Mouse (Mus musculus): Measurements from ENCODE around the gene Wnt5a. TPM values are rescaled to one million over a fixed set of nuclear protein-coding genes. Genes with fewer than 3 reads are reported as not detected.
A peak's percentile ranks its signal among the peaks of the same experiment; 100 is the strongest.

Gene Wnt5a
- polyA plus RNA-seq, 1 experiment from 2014 or later, result 22.8 TPM

GRCm38 (mm10) chr14:28507471-28507870, 2.9 kb downstream of the Wnt5a start:
- no peaks in the 10 kb centered on the region for H3K9me3 ChIP-seq (ENCODE audit: control insufficient read depth, low read length)
- no peaks in the 10 kb centered on the region for H3K36me3 ChIP-seq (ENCODE audit: control insufficient read depth, insufficient read depth, low read length)
- peak overlapping the region; percentile 82 for H3K9ac ChIP-seq (ENCODE audit: low read length)
- peaks cover 24% of the 10 kb centered on the region for H3K4me1 ChIP-seq (replicated peaks; ENCODE audit: control insufficient read depth, insufficient read depth, low read length)
- H3K4me3 ChIP-seq (ENCODE audit: low read length), result peak overlapping the region; percentile 66
- 0 out of 2 replicates have a peak overlapping the region, but pooled peaks have one; percentile 92 for H3K27ac ChIP-seq (ENCODE audit: low read length)
- H3K27me3 ChIP-seq (ENCODE audit: control insufficient read depth, insufficient read depth, low read depth, low read length), result peaks cover 45% of the 10 kb centered on the region
- ATAC-seq (ENCODE audit: low read depth), result no peak
- peak overlapping the region; percentile 71 for H3K4me2 ChIP-seq (ENCODE audit: low read depth, low read length)
- WGBS, result under 1% methylated on average over 18 of the region's 18 CpGs

- peaks cover 45% of the 10 kb centered on the region for H3K27me3 ChIP-seq (ENCODE audit: control insufficient read depth, insufficient read depth, low read depth, low read length)
- 23% methylated on average over 27 of the region's 27 CpGs for WGBS
- H3K9me3 ChIP-seq (ENCODE audit: control insufficient read depth, low read length), result no peaks in the 10 kb centered on the region
- H3K4me3 ChIP-seq (ENCODE audit: low read length), result peak overlapping the region; percentile 66
- peak overlapping the region; percentile 64 for H3K9ac ChIP-seq (ENCODE audit: low read length)
- H3K27ac ChIP-seq (ENCODE audit: low read length), result no peak overlapping the region
- no peaks in the 10 kb centered on the region for H3K36me3 ChIP-seq (ENCODE audit: control insufficient read depth, insufficient read depth, low read length)
- H3K4me2 ChIP-seq (ENCODE audit: low read depth, low read length), result peak overlapping the region; percentile 71
- no peak for ATAC-seq (ENCODE audit: low read depth)
- peaks cover 24% of the 10 kb centered on the region for H3K4me1 ChIP-seq (replicated peaks; ENCODE audit: control insufficient read depth, insufficient read depth, low read length)
Observed at GRCm38 (mm10) chr14:28508288-28509258, 4.0 kb downstream of the Wnt5a start.

- no peak for ATAC-seq (ENCODE audit: low read depth)
- H3K4me2 ChIP-seq (ENCODE audit: low read depth, low read length), result peak overlapping the region; percentile 71
- 4% methylated on average over 47 of the region's 47 CpGs for WGBS
- peaks cover 46% of the 10 kb centered on the region for H3K27me3 ChIP-seq (ENCODE audit: control insufficient read depth, insufficient read depth, low read depth, low read length)
- no peaks in the 10 kb centered on the region for H3K9me3 ChIP-seq (ENCODE audit: control insufficient read depth, low read length)
- H3K4me3 ChIP-seq (ENCODE audit: low read length), result peak overlapping the region; percentile 45
- H3K36me3 ChIP-seq (ENCODE audit: control insufficient read depth, insufficient read depth, low read length), result no peaks in the 10 kb centered on the region
- no peak overlapping the region for H3K27ac ChIP-seq (ENCODE audit: low read length)
- peak overlapping the region; percentile 64 for H3K9ac ChIP-seq (ENCODE audit: low read length)
- peaks cover 21% of the 10 kb centered on the region for H3K4me1 ChIP-seq (replicated peaks; ENCODE audit: control insufficient read depth, insufficient read depth, low read length)
Observed at GRCm38 (mm10) chr14:28509441-28510340, 5.1 kb downstream of the Wnt5a start.

- H3K4me2 ChIP-seq (ENCODE audit: low read depth, low read length), result peak overlapping the region; percentile 71
- H3K4me1 ChIP-seq (replicated peaks; ENCODE audit: control insufficient read depth, insufficient read depth, low read length), result peaks cover 21% of the 10 kb centered on the region
- H3K9ac ChIP-seq (ENCODE audit: low read length), result peak overlapping the region; percentile 54
- peaks cover 46% of the 10 kb centered on the region for H3K27me3 ChIP-seq (ENCODE audit: control insufficient read depth, insufficient read depth, low read depth, low read length)
- H3K9me3 ChIP-seq (ENCODE audit: control insufficient read depth, low read length), result no peaks in the 10 kb centered on the region
- H3K27ac ChIP-seq (ENCODE audit: low read length), result no peak overlapping the region
- no peak for ATAC-seq (ENCODE audit: low read depth)
- H3K36me3 ChIP-seq (ENCODE audit: control insufficient read depth, insufficient read depth, low read length), result no peaks in the 10 kb centered on the region
- peak overlapping the region; percentile 45 for H3K4me3 ChIP-seq (ENCODE audit: low read length)
- WGBS, result 8% methylated on average over 29 of the region's 29 CpGs
Observed at GRCm38 (mm10) chr14:28510341-28511028, 5.9 kb downstream of the Wnt5a start.

DNA sequence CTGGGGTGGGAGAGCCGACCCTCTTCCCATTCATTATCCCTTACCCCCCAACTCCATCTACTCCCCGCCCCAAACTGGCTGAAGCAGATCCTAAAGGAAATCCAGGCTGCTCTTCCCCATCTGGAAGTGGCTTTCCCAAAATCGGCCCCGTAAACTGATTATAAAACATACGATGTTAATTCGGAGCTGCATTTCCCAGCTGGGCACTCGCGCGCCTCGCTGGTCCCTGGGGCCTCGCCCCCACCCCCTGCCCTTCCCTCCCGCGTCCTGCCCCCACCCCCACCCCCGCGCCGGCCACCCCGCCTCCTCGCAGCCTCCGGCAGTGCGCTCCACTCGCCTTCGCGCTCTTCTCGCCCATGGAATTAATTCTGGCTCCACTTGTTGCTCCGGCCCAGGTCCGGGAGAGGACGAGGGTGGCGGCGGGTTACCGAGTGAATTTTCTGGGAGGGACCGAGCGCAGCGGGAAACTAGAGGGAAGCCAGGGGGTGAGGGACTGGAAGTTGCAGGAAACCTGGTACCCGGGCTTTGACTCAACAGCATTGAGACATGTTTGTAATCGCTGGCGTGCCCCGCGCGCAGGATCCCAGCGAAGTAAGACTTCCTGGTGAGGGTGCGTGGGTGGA, 6.6 kb downstream of the Wnt5a start:
- Histone ChIP-seq H3K9me3 (ENCODE audit: control insufficient read depth, low read length) (no peaks in the 10 kb centered on the region), H3K27ac (ENCODE audit: low read length) (no peak overlapping the region), H3K27me3 (ENCODE audit: control insufficient read depth, insufficient read depth, low read depth, low read length) (peaks cover 44% of the 10 kb centered on the region), H3K4me2 (ENCODE audit: low read depth, low read length) (peak overlapping the region; percentile 71), H3K36me3 (ENCODE audit: control insufficient read depth, insufficient read depth, low read length) (no peaks in the 10 kb centered on the region), H3K9ac (ENCODE audit: low read length) (peak overlapping the region; percentile 51), H3K4me3 (ENCODE audit: low read length) (peak overlapping the region; percentile 45), H3K4me1 (replicated peaks; ENCODE audit: control insufficient read depth, insufficient read depth, low read length) (peaks cover 21% of the 10 kb centered on the region)
- 2% methylated on average over 40 of the region's 41 CpGs for WGBS
- ATAC-seq (ENCODE audit: low read depth), result 0 out of 2 replicates have a peak, but pooled peaks have one; percentile 3

DNA sequence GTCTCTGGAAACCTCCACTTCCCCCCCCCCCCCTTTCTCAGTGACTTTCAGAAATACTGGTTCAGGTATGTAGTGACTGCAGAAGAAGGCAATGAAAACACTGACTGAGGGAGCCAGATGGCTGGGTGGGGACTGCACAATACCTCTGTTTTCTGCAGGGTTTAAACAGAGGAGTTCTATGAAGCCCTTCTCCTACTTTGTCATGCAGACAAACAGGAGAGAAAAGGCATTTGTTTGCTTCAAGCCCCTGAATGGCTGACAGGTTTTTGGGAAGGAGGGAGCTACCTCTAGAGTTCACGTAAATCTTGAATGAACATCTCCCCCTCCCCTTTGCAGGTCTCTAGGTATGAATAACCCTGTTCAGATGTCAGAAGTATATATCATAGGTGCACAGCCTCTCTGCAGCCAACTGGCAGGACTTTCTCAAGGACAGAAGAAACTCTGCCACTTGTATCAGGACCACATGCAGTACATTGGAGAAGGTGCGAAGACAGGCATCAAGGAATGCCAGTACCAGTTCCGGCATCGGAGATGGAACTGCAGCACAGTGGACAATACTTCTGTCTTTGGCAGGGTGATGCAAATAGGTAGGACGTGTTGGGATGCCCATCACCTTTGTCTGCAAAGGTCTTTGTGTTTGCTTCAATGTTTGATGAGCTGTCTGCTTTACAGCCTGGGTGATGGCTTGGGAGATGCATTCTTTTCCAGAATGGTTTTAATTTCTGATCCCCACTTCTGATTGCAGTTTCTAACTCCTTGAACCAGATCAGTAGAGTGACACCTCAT, 8.4 kb downstream of the Wnt5a start:
- no peak overlapping the region for H3K27ac ChIP-seq (ENCODE audit: low read length)

GRCm38 (mm10) chr14:28514171-28514570, 9.6 kb downstream of the Wnt5a start:
- Histone ChIP-seq H3K27ac (ENCODE audit: low read length) (no peak overlapping the region), H3K9me3 (ENCODE audit: control insufficient read depth, low read length) (no peaks in the 10 kb centered on the region), H3K36me3 (ENCODE audit: control insufficient read depth, insufficient read depth, low read length) (no peaks in the 10 kb centered on the region), H3K4me3 (ENCODE audit: low read length) (no peak overlapping the region), H3K4me2 (ENCODE audit: low read depth, low read length) (no peak overlapping the region), H3K9ac (ENCODE audit: low read length) (no peak overlapping the region), H3K4me1 (replicated peaks; ENCODE audit: control insufficient read depth, insufficient read depth, low read length) (peaks cover 21% of the 10 kb centered on the region), H3K27me3 (ENCODE audit: control insufficient read depth, insufficient read depth, low read depth, low read length) (peaks cover 22% of the 10 kb centered on the region)
- ATAC-seq (ENCODE audit: low read depth), result no peak
- WGBS, result 50% methylated on average over 2 of the region's 2 CpGs

More for the DNA sequence above, 8.4 kb downstream of the Wnt5a start:
- no peak overlapping the region for H3K9ac ChIP-seq (ENCODE audit: low read length)
- ATAC-seq (ENCODE audit: low read depth), result no peak
- no peaks in the 10 kb centered on the region for H3K36me3 ChIP-seq (ENCODE audit: control insufficient read depth, insufficient read depth, low read length)
- no peaks in the 10 kb centered on the region for H3K9me3 ChIP-seq (ENCODE audit: control insufficient read depth, low read length)
- H3K4me3 ChIP-seq (ENCODE audit: low read length), result no peak overlapping the region
- H3K4me2 ChIP-seq (ENCODE audit: low read depth, low read length), result no peak overlapping the region
- H3K4me1 ChIP-seq (replicated peaks; ENCODE audit: control insufficient read depth, insufficient read depth, low read length), result peaks cover 21% of the 10 kb centered on the region
- 89% methylated on average over 5 of the region's 5 CpGs for WGBS
- H3K27me3 ChIP-seq (ENCODE audit: control insufficient read depth, insufficient read depth, low read depth, low read length), result peaks cover 32% of the 10 kb centered on the region

DNA sequence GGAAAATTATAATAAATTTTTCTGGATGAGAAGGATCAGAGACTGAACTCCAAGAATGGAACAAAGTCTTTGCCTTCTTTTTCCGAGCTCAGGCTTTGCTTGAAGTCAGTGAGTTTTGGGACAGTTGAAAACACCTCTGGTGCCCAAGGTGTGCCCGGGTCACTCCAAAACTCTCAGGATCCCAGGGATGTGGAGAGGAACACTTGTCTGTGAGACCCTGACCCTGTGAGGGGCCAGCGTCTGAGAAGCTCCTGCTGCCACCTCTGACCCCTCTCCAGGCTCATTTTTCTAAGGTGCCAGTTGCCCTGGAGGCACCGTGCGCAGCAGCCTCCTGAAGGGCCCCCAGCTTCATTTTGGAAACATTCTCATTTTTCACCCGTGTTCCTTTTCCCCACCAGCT, 10.8 kb downstream of the Wnt5a start:
- Histone ChIP-seq H3K27me3 (ENCODE audit: control insufficient read depth, insufficient read depth, low read depth, low read length) (peaks cover 12% of the 10 kb centered on the region), H3K4me1 (replicated peaks; ENCODE audit: control insufficient read depth, insufficient read depth, low read length) (peaks cover 13% of the 10 kb centered on the region), H3K36me3 (ENCODE audit: control insufficient read depth, insufficient read depth, low read length) (no peaks in the 10 kb centered on the region; the same call in 1 of the 2 replicates), H3K9ac (ENCODE audit: low read length) (no peak overlapping the region), H3K9me3 (ENCODE audit: control insufficient read depth, low read length) (no peaks in the 10 kb centered on the region), H3K4me2 (ENCODE audit: low read depth, low read length) (no peak overlapping the region), H3K27ac (ENCODE audit: low read length) (no peak overlapping the region), H3K4me3 (ENCODE audit: low read length) (no peak overlapping the region)
- 64% methylated on average over 6 of the region's 6 CpGs for WGBS
- ATAC-seq (ENCODE audit: low read depth), result no peak
